Mouse (Mus musculus) Muller cell, postnatal 12 days (primary cell): ENCODE measurements around the gene Ecd.
"Not testable (repeated sequence)": the region's sequence is repeated elsewhere in the genome, so short reads cannot be mapped to it uniquely, and the experiment has no call there.

Source experiments
- DNase-seq: peaks from one replicate; pipeline ENCODE4 v3.0.0-alpha.2; 2015; ENCODE audit errors: inconsistent ontology term

The Ecd gene

DNA sequence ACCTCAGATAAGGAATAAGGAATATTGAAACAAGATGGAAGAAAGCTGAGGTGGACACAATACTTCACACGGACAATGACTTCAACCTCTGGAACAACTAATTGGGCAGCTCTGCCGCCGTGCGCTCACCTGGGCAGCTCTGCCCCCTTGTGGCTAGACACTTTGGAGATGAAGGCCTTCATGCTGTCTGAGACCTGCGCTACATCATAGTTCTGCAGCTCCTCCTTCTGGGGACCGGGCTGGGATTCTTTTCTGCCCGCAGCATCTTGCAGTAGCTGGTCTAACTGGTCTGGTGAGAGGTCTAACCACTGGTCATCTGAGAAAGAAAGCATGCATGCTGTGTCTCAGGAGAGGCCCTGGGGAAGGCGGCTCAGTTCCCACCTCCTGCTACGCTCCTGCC lies 19.4 kb downstream of the Ecd start:
- no peak for DNase-seq

GRCm38 (mm10) chr14:20324196-20324595 lies 23.7 kb downstream of the Ecd start:
- no peak for DNase-seq

GRCm38 (mm10) chr14:20319420-20319819 lies 28.5 kb downstream of the Ecd start:
- no peak for DNase-seq

DNA sequence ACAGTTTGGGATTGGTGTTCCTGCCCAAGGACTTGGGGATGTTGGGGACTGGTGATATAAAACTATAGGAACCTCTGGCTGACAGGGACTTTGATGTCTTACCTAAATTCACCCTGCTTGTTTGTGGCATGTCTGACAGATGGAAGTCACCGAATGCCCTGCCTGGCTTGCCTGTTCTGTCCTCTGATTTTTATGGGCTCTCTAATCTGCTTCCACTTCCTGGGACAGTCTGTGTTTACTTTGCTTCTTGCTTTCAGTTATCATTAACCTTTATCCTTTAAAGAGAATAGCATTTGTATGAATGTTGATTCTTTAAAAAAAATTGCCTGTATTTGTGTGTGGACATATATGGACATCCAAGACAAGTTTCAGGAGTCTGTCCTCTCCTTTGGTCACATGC lies 32.8 kb downstream of the Ecd start:
- DNase-seq: no peak

DNA sequence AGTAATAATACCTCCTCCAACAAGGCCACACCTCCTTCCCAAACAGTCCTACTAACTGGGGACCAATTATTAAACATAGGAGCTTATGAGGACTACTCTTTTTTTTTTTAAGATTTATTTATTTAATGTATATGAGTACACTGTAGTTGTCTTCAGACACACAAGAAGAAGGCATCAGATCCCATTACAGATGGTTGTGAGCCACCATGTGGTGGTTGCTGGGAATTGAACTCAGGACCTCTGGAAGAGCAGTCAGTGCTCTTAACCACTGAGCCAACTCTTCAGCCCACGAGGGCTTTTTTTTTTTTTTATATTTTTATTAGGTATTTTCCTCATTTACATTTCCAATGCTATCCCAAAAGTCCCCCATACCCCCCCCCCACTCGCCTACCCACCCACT lies 42.8 kb downstream of the Ecd start:
- not testable (repeated sequence) for DNase-seq

DNA sequence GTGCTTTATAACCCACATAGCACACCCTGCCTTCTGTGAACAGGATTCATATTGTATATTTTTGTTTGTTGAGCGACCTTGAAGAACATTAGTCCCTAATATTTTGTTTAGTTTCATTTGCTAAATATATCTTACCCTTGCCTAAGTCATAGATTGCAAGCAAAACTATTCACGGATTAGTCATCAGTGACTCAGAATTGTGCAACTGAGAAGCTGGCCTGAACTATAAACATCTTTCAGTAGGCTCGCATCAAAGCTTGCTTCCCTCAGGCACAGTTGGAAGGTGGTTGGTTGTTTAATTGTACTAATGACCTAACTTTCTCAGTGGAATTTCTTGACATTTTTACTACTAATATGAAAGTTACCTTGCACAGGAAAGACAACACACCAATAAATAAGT lies 49.8 kb downstream of the Ecd start:
- DNase-seq: peak; percentile 79

- DNase-seq: peak; percentile 16
Measured at GRCm38 (mm10) chr14:20297616-20298015, 50.3 kb downstream of the Ecd start.

DNA sequence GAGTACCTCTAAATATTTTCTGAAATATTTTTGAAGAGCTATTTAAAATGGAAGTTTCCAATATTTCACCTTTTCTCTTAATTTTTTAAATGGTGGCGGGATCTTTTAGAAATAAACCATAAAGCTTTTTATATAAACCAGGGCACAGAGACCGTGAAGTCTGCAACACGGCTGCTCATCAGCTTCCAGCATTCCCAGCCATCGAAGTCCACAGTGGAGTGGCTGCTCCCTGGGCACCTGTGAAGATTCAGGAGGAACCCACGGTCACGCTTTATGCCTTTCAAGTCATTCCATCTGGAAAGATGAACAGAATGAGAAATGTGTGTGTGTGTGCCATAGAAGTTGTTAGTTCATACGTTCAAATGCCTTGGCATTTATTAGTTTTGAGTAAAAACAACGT lies 53.0 kb downstream of the Ecd start:
- DNase-seq: no peak

- DNase-seq: peak; percentile 88
Measured at GRCm38 (mm10) chr14:20294117-20294892, 53.6 kb downstream of the Ecd start, which contains the start of gene Nudt13. Nudt13 (plus strand) TSS chr14:20294697.

- no peak for DNase-seq
Measured at GRCm38 (mm10) chr14:20291391-20291790, 56.5 kb downstream of the Ecd start.
